Mouse (Mus musculus): ENCODE results near the gene Clcf1.

The Clcf1 gene

DNA sequence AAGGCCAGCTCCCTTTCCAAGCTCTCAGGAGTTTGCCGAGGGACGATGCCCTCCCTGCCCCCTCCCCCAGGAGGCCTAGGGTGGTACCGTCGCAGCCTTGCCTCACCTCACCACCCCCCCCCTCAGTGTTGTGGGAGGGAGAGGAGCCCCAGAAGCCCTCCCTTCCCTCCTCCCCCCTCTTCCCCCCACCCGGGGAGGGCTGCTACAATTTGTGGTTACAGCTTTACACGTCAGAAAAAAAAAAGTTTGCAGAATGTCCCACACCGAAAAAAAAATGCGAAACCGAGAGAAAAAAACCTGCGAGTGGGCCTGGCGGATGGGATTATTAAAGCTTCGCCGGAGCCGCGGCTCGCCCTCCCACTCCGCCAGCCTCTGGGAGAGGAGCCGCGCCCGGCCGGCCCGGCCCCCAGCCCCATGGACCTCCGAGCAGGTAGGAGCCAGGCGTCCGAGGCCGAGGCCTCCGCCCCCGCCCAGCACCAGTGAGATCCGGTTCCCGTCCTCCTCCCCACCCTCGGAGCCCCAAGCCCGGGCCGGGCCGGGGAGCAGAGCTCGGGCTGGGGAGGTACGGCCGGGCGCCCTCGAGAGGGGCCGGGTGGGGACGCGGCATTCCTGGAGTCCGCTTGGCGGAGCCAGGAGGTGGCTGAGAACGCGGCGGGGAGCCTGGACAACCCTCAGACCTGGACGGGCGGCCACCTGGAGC is at the start of gene Clcf1, which contains the start of gene AC109138.7:
Gene Clcf1, plus strand, starts transcription at position 168 of the 700 bp plus-strand sequence.
Gene AC109138.7, plus strand, starts transcription at position 287 of the 700 bp plus-strand sequence.
- DNase-seq (ENCODE audit: low spot score in 2 of 2): peak; percentile 87 to 90

- DNase-seq (ENCODE audit: low spot score in 2 of 2): no peak
Observed at GRCm38 (mm10) chr19:4164721-4165120, 49.3 kb upstream of the Clcf1 start.

DNA sequence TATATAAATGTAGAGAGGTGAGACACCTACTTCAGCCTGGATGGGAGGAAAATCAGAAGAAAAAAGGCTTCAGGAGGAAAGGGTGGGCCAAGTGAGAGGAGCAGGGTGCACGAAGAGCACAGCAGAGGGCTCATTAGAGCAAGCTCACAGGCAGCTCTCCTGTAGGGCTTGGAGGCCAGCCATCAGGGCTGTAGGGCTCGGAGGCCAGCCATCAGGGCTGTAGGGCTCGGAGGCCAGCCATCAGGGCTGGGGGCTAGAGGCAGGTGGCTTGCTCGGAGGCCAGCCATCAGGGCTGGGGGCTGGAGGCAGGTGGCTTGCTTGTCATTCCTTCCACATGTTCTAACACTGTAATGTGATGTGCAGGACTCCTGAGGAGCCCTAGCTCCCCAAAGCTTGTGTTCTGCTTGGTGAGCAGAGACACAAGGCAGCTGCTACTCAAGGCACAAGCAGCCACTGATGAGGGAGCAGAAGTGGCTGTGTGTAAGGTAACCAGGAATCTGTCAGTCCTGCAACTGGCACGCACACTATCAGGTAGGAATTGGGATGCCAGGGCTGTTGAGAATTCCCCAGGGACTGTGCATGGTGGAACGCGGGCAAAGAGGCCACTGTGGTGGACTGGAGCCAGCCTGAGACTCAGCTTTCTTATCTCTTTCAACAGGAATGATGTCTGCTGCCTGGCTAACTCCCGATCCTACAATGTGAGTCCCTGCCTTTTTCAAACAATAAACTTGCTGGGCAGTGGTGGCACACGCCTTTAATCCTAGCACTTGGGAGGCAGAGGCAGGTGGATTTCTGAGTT is 47.2 kb upstream of the Clcf1 start:
- DNase-seq (ENCODE audit: low spot score in 2 of 2): no peak

GRCm38 (mm10) chr19:4169378-4169784 is 44.7 kb upstream of the Clcf1 start:
- DNase-seq (ENCODE audit: low spot score in 2 of 2): peak; percentile 99

- DNase-seq (ENCODE audit: low spot score in 2 of 2): no peak
Observed at GRCm38 (mm10) chr19:4169810-4170209, 44.2 kb upstream of the Clcf1 start.

GRCm38 (mm10) chr19:4170723-4171392 is 43.2 kb upstream of the Clcf1 start:
- DNase-seq (ENCODE audit: low spot score in 2 of 2): no peak

DNA sequence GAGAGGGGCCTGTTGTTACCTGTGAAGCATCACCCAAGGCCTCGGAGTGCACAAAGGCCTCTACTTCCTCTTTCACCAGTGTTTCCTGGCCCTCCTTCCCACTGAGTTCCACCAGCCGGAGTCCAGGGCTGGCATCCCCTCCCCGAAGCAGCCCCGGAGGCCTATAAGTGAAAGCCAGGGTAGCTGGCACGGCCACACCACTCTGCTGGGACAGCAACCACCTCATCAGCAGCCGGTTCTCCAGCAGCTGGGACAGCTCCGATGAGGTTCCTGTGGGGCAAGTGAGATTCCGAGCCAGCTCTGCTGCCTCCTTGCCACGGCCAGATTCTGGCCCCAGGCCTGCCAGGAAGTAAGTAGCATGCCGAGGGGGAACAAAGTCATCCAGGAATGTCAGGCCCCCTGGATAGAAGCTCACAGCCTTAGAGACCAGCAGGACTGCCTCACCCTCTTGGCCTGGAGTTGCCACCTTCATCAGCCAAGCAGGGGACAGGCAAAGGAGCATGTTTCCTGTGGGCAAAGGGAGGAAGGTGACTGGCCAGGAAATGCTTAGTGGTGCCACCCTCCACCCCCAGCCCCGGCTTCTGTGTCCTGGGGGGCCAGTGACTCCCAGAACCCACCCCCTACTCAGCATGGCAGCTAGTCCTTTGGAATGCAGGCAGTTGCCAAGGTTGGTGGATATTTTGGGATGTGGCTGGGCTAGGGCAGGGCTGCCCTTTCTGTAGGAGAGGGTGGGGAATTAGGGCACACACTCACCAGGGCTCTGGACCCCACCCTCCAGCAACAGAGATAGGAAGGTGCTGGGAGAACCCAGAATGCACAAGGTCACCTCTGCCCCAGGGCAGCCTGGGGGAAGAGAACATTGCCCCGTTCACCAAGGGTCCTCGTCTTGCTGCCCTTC is 42.4 kb upstream of the Clcf1 start:
- DNase-seq (ENCODE audit: low spot score in 2 of 2): no peak

DNA sequence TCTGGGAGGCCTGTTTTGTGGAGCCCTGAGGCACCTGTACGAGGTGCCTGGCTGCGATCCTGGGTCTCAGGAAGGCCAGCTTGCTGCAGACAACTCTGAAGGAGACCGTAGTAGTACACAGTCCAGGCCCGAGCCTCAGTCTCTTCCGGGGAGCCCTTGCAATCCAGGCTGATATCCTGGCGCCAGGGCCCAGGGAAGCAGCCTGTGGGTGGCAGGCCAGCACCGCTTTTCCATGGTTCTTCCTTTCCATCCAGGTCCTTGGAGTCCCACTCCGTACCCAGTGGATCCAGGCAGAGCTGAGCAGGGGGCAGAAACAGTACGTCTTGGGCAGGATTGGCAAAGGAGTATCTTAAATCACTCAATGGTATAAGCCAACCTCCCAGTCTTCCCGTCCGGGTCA is 41.1 kb upstream of the Clcf1 start:
- no peak for DNase-seq (ENCODE audit: low spot score in 2 of 2)

GRCm38 (mm10) chr19:4175368-4175947 is 38.6 kb upstream of the Clcf1 start, which contains the start of gene Carns1:
Gene Carns1, minus strand, starts transcription at chr19:4175479.
- DNase-seq (ENCODE audit: low spot score in 2 of 2): no peak

DNA sequence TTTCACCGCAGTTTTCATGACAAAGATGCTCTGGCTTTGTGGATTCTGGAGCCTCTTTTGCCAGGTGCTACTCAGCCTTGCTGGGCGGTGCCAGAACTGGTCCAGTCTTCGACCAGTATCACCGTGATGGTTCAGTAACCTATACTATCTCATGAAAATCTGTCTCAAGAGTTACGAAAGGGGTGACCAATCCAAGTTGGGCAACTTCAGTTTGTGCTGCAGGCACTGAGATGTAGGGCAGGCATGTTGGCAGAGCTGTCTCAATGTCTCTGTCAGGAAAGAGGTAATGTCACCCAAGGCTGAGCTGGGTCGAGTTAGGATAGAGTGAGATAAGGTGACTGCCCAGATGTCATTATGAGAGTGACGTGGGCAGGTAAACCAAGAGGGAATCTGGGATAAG is 33.6 kb upstream of the Clcf1 start:
- DNase-seq (ENCODE audit: low spot score in 2 of 2): no peak

DNA sequence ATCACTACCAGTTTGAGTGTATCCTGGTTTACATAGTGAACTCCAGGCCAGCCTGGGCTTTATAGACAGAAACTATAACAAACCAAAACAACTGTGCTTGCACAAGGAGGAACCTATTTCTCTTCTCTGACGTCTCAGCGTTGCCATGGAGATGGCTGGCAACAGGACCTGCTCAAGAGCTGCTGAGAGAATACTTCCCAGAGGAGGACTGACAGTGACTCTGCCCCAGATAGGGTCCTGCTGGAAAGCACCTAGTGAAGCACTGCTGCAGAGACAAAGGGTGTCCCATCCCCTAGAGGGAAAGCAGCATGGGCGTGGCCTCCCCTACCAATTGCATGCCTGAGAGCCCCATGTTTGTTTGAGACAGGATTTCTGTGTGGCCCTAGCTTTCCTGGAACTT is 32.1 kb upstream of the Clcf1 start:
- peak; percentile 55 to 81 for DNase-seq (ENCODE audit: low spot score in 2 of 2)

DNA sequence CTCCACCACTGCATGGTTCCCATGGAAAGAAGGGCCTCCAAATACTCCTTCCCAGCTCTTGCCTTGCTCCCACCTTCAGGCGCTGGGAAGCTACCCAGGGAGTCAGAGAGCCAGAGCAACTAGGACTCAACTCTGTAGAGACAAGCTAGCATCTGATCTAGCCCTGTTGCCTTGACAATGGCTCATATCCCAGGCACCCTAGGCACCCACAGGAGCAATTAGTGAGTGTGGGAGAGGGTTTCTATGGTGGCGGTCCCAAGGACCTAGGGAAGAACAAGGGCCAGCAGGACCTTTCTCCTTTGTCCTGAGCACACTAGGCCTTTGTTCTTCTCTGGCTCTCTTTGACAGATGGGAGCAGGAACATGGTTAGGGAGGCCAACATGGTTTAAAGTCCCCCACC is 30.3 kb upstream of the Clcf1 start:
- DNase-seq (ENCODE audit: low spot score in 2 of 2): no peak

DNA sequence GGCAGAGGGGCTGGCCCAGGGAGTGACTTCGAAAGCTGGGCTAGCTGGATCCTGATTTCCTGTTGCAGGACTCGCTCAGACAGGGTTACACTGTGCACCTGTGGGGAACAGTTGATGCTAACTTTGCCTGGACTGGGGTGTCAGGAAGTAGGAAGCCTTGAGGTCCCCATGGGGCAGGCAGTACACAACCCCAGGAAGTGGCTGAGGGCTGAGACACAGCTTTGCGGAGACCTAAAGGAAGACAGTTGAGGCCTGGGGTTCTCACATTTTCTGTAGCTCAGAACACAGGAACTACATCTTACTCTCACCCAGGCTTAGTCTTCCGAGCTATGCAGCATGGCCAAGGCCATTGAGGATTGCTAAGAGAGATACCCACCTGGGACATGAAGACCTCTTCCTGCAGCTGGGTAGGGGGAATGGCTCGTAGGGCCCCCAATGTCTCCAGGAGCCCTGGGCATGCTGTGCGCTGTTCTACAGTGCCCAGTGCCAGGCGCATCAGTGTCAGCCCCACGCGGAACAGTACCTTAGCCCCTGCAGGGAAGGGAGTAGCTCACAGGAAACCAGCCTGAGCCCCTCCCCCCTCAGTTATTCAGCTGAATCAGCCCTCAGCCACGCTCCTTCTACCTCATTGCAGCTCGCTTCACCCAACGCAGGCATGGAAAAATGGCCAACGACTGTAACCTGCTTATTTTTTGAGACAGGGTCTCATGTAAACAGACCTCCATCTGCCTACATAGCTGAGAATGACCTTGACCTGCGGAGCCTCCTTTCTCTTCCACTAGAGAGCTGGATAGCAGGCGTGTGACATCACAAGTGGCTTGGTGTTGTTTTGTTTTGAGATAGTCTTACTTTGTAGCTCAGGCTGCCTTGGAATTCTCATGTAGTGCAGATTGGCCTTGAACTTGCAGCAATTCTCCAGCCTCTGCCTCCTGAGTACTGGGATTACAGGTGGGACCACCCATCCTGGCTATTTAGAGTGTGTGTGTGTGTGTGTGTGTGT is 28.8 kb upstream of the Clcf1 start:
- peak; percentile 77 for DNase-seq (ENCODE audit: low spot score in 2 of 2)

DNA sequence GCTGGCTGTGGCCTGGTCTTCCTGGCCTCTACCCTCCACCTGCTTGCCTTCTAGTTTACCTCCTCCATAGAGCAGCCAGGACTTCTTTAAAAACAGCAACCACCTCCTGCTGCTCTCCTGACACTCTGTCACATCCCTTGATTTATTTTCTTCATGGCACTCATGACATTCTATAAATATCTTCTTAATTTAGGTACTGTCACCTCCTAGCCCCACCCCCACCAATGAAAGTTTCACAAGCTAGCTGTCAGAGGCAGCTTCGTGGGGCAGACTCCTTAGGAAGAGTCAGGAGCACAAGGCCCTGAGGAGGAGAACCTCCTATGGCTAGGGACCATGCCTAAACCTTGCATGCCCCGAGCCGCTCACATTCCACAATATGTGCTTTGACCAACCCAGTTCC is 26.7 kb upstream of the Clcf1 start:
- DNase-seq (ENCODE audit: low spot score in 2 of 2): no peak

DNA sequence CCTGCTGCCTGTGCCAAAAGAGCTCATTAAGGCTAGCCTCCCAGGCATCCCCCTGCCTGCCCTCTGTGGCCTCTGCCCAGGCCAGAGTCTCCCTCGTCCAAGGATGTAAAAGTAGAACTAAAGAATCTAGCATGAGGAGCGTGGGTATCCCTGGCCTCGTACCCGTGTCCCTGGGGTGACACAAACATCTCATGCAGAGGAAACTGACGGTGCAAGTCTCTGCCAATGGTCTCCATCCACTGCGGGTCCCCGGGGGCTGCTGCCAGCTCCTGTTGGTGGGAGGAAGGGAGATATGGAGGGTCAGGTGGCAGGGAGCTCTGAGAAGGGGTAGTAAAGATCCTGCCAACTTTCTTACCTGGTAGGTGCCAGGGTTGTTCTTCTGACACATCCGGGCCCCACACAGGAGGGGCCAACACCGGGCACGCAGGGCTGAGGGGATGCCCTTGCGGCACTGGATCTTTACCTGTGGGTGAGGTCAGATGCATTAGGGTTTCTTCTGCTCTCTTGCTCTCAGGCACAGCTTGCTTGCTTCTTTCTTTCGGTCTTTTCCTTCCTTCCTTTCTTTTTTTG is 24.9 kb upstream of the Clcf1 start:
- DNase-seq (ENCODE audit: low spot score in 2 of 2): no peak

GRCm38 (mm10) chr19:4190831-4191334 is 23.2 kb upstream of the Clcf1 start, which contains the start of gene Tbc1d10c:
Gene Tbc1d10c, minus strand, starts transcription at chr19:4191284.
- DNase-seq (ENCODE audit: low spot score in 2 of 2): peak; percentile 79 to 87

- DNase-seq (ENCODE audit: low spot score in 2 of 2): peak; percentile 91 to 96
Observed at GRCm38 (mm10) chr19:4191528-4192250, 22.3 kb upstream of the Clcf1 start, which contains the start of gene Ppp1ca. Gene Ppp1ca, plus strand, starts transcription at chr19:4192065.

- DNase-seq (ENCODE audit: low spot score in 2 of 2): no peak
Observed at GRCm38 (mm10) chr19:4192251-4192985, 21.6 kb upstream of the Clcf1 start.

Data from natural killer cell, adult 2 months (primary cell).